Mouse (Mus musculus) G1E (cell line): Measurements from ENCODE around the gene 4931409K22Rik.

ENCODE experiments used
- CTCF ChIP-seq: IDR thresholded peaks from 2 replicates; pipeline ENCODE4 v1.5.1; 2012; ENCODE audit warnings: low read depth, low read length, inconsistent platforms, mixed read lengths
- GATA1 ChIP-seq: IDR thresholded peaks from 2 replicates; pipeline ENCODE4 v1.6.1; 2012; ENCODE audit warnings: borderline replicate concordance, low read length, inconsistent platforms, mixed read lengths
- GATA2 ChIP-seq: IDR thresholded peaks from 2 replicates; pipeline ENCODE4 v1.6.1; 2012; ENCODE audit warnings: low read depth, low read length, inconsistent platforms, borderline replicate concordance
- POLR2AphosphoS5 ChIP-seq: IDR thresholded peaks from 2 replicates; pipeline ENCODE4 v1.6.1; 2012; ENCODE audit warnings: low read depth, low read length, inconsistent platforms; ENCODE audit not compliant: insufficient replicate concordance
- TAL1 ChIP-seq: conservative IDR thresholded peaks from 2 replicates; pipeline ENCODE4 v1.6.1; 2012; ENCODE audit warnings: low read depth, low read length, inconsistent platforms, mixed read lengths

GRCm38 (mm10) chr5:24577183-24577929 is 20.7 kb upstream of the 4931409K22Rik start, which contains the start of gene Abcf2:
- TF ChIP-seq CTCF (no peak), POLR2AphosphoS5 (0 out of 2 replicates have a peak, but pooled peaks have one; percentile 23), TAL1 (no peak), GATA1 (no peak), GATA2 (no peak)
